Mouse (Mus musculus) thymus, adult 2 months (tissue): ENCODE data around the gene Fer1l4. TPM values are rescaled to one million over a fixed set of nuclear protein-coding genes. Genes with fewer than 3 reads are reported as not detected.

Experiments used
- DNase-seq: peaks from one replicate; pipeline ENCODE4 v3.0.0; 2021
- H3K27ac ChIP-seq: fragments of 200-500 bp; 2 replicates; pipeline ENCODE4 v1.5.1; 2012; ENCODE audit warnings: low read length, control low read depth; ENCODE audit not compliant: control insufficient read depth, insufficient read depth
- H3K27me3 ChIP-seq: fragments of 200-500 bp; 2 replicates; pipeline ENCODE4 v1.6.1; 2012; ENCODE audit warnings: mild to moderate bottlenecking, low read length, moderate library complexity, mixed read lengths; ENCODE audit not compliant: control insufficient read depth, insufficient read depth
- H3K36me3 ChIP-seq: fragments of 200-500 bp; 2 replicates; pipeline ENCODE4 v1.6.1; 2012; ENCODE audit warnings: mild to moderate bottlenecking, low read length, moderate library complexity; ENCODE audit not compliant: control insufficient read depth, insufficient read depth
- H3K4me1 ChIP-seq: fragments of 200-500 bp; replicated peaks from 2 replicates; pipeline ENCODE4 v1.6.1; 2012; ENCODE audit warnings: low read length; ENCODE audit not compliant: control insufficient read depth, insufficient read depth
- H3K4me3 ChIP-seq: fragments of 200-500 bp; 2 replicates; pipeline ENCODE4 v1.5.1; 2012; ENCODE audit warnings: mild to moderate bottlenecking, low read length, control low read depth, moderate library complexity; ENCODE audit not compliant: control insufficient read depth, insufficient read depth
- CTCF ChIP-seq: fragments of 200-500 bp; IDR thresholded peaks from 2 replicates; pipeline ENCODE4 v1.5.1; 2012; ENCODE audit warnings: mild to moderate bottlenecking, control low read depth, low read length, moderate library complexity, borderline replicate concordance; ENCODE audit not compliant: control insufficient read depth, poor library complexity, insufficient read depth; ENCODE audit errors: extremely low read depth
- POLR2A ChIP-seq: fragments of 200-500 bp; IDR thresholded peaks from 2 replicates; pipeline ENCODE4 v1.6.1; 2012; ENCODE audit warnings: mild to moderate bottlenecking, low read length, control low read depth, moderate library complexity; ENCODE audit not compliant: control insufficient read depth, poor library complexity, insufficient read depth; ENCODE audit errors: extremely low read depth
- WGBS: fragments of 180-500 bp; shearing (Covaris S2); methylation state at CpG from one replicate; pipeline ENCODE4 v1.1.7; 2018; 5-methylcytosine and 5-hydroxymethylcytosine counted together
- polyA plus RNA-seq: library from polyadenylated mRNA; depleted of rRNA; stranded (reverse); fragments of >200 nt; gene quantifications from 2 replicates; pipeline ENCODE4 v1.2.3, GENCODE M21; 2012

Fer1l4 gene
- polyA plus RNA-seq, 1 experiment = 0.22 TPM

- Histone ChIP-seq H3K4me3 (no peak overlapping the region), H3K4me1 (peaks cover 14% of the 10 kb centered on the region), H3K27ac (no peak overlapping the region), H3K36me3 (no peaks in the 10 kb centered on the region), H3K27me3 (no peaks in the 10 kb centered on the region)
- DNase-seq = no peak
- TF ChIP-seq POLR2A (no peak), CTCF (no peak)
Observed at GRCm38 (mm10) chr2:156025482-156025881, 27.3 kb downstream of the Fer1l4 start.

DNA sequence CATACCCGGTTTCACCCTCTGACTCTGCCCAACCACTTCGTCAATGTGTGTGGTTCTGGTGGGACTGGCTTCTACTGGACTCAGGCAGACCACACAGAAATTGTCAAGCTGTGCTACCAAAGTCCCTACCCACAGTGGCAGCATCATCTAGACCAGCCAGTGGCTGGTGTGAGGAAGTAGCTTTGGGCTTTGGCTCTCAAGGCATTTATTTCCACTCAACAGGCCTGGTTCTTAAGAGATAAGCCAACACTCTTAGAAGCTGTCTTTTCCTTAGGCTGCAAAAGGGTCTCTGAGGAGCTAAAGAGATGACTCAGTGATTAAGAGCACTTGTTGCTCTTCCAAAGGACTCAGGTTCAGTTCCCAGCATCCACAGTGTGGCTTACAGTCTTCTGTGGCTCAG lies 31.0 kb downstream of the Fer1l4 start:
- H3K27ac ChIP-seq = no peak overlapping the region
- peaks cover 14% of the 10 kb centered on the region for H3K36me3 ChIP-seq
- 88% methylated on average over 2 of the region's 2 CpGs for WGBS
- no peaks in the 10 kb centered on the region for H3K27me3 ChIP-seq
- H3K4me3 ChIP-seq = no peak overlapping the region
- no peak for TF ChIP-seq POLR2A
- TF ChIP-seq CTCF = no peak
- peaks cover 15% of the 10 kb centered on the region for H3K4me1 ChIP-seq
- no peak for DNase-seq

DNA sequence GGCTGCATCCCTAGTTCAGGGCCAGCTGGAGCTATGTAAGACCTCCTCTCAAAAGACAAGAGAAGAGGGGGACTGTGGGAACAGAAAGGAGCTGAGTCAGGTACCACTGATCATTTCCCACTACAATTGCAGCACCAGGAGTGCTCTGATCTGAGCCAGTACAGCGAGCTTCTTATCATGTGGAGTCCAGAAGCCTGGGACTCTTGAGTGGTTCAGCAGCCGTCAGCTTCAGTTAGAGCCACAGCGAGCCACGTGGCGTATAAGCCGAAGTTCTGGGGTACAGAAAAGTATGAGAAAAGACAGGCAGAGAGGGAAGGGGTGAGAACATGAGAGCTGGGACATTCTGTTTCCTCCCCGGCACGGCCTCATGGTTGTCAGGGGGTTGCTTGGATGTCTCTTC lies 31.5 kb downstream of the Fer1l4 start:
- Histone ChIP-seq H3K27me3 (no peaks in the 10 kb centered on the region), H3K36me3 (peaks cover 17% of the 10 kb centered on the region), H3K4me1 (peaks cover 15% of the 10 kb centered on the region), H3K27ac (no peak overlapping the region), H3K4me3 (no peak overlapping the region)
- DNase-seq = no peak
- TF ChIP-seq POLR2A (no peak), CTCF (no peak)
- WGBS = 81% methylated on average over 8 of the region's 8 CpGs

DNA sequence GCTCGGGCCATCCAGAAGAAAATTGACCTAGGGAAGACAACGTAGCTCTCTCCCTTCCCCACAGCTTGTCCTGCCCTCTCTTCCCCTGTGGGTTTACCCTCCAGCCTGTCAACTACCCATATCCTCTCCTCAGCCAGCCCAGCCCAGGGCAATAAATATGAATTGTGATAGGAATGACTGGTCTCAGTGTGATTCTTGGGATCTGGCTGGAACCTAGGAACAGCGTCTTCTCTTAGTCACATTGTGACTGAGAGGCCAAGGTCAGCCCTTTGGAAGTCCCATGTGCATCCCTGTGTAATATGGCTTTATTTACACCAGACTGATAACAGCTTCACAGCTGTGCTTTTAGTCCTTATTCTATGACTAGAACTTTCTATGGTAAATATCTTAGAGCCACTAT lies 34.6 kb downstream of the Fer1l4 start:
- 93% methylated on average over 3 of the region's 3 CpGs for WGBS
- Histone ChIP-seq H3K4me1 (peaks cover 14% of the 10 kb centered on the region), H3K36me3 (peaks cover 44% of the 10 kb centered on the region), H3K4me3 (no peak overlapping the region), H3K27ac (no peak overlapping the region), H3K27me3 (no peaks in the 10 kb centered on the region)
- TF ChIP-seq POLR2A (no peak), CTCF (no peak)
- DNase-seq = no peak

DNA sequence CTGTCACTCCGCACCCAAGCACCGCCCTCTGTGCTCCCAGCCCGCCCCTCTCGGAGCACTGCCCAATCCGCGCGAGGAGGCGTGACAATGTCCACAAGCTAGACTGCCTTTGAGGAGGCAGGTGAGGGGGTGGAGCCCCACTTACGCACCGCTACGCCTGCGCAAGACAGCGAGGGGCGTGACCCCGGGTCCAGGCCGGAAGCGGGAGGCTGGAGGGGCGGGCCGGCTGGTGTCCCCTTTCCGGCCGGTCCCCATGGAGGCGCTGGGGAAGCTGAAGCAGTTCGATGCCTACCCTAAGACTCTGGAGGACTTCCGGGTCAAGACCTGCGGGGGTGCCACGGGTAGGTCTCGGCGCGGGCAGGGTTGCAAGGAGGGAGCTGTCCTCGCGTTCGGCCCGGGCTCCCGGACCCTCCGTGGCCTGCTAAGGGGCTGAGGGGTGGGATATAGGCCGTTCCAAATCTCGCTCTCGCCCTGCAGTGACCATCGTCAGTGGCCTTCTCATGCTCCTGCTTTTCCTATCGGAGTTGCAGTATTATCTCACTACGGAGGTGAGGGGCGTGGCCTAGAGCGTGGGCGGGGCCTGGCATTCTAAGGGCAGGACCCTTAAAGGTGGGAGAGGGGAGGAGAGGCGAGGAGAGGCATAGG lies 44.7 kb downstream of the Fer1l4 start, which contains the start of the genes 6430550D23Rik and Ergic3:
Gene 6430550D23Rik, minus strand, starts transcription at position 90 of the 645 bp plus-strand sequence.
Gene Ergic3, plus strand, starts transcription at position 158 of the 645 bp plus-strand sequence.
- Histone ChIP-seq H3K4me1 (peaks cover 8% of the 10 kb centered on the region), H3K4me3 (peak within 1 kb of the TSS; percentile 86), H3K27ac (peak within 1 kb of the TSS; percentile 7; the same call in 1 of the 2 replicates), H3K36me3 (peaks cover 24% of the 10 kb centered on the region), H3K27me3 (no peaks in the 10 kb centered on the region)
- WGBS = under 1% methylated on average over 45 of the region's 45 CpGs
- TF ChIP-seq CTCF = 0 out of 2 replicates have a peak, but pooled peaks have one; percentile 39
- peak; percentile 66 for TF ChIP-seq POLR2A
- DNase-seq = peak; percentile 99

- TF ChIP-seq CTCF = no peak
- TF ChIP-seq POLR2A = no peak
- no peak overlapping the region for H3K4me3 ChIP-seq
- no peak overlapping the region for H3K27ac ChIP-seq
- WGBS = 95% methylated on average over 4 of the region's 4 CpGs
- H3K36me3 ChIP-seq = peaks cover 5% of the 10 kb centered on the region
- H3K4me1 ChIP-seq = peaks cover 8% of the 10 kb centered on the region
- H3K27me3 ChIP-seq = no peaks in the 10 kb centered on the region
- DNase-seq = no peak
Observed at GRCm38 (mm10) chr2:156005393-156005792, 47.4 kb downstream of the Fer1l4 start.
